Mouse (Mus musculus) brown adipose tissue, adult 24 weeks (tissue): ENCODE results near the gene Dnah6. TPM values are rescaled to one million over a fixed set of nuclear protein-coding genes. Genes with fewer than 3 reads are reported as not detected.

Source experiments
- H3K27ac ChIP-seq: fragments of 200-500 bp; replicated peaks from 2 replicates; pipeline ENCODE4 v1.5.1; 2012; ENCODE audit warnings: low read depth, mild to moderate bottlenecking, low read length
- H3K4me1 ChIP-seq: fragments of 200-500 bp; 2 replicates; pipeline ENCODE4 v1.6.1; 2012; ENCODE audit warnings: low read length, mixed read lengths; ENCODE audit not compliant: control insufficient read depth, insufficient read depth, insufficient read length
- H3K4me3 ChIP-seq: fragments of 200-500 bp; 2 replicates; pipeline ENCODE4 v1.5.1; 2012; ENCODE audit warnings: low read depth, mild to moderate bottlenecking, low read length, moderate library complexity; ENCODE audit not compliant: insufficient read depth
- polyA plus RNA-seq: library from polyadenylated mRNA; stranded (reverse); fragments of >200 nt; gene quantifications from 2 replicates; pipeline ENCODE4 v1.2.4, GENCODE M21; 2012; ENCODE audit not compliant: missing spikeins, insufficient read depth, insufficient read length

The Dnah6 gene
- polyA plus RNA-seq, 1 experiment: not detected

GRCm38 (mm10) chr6:73054807-73055206 is 166.6 kb downstream of the Dnah6 start:
- H3K4me3 ChIP-seq: no peak overlapping the region
- H3K4me1 ChIP-seq: no peaks in the 10 kb centered on the region
- H3K27ac ChIP-seq: no peak overlapping the region

- H3K4me1 ChIP-seq: no peaks in the 10 kb centered on the region
- H3K27ac ChIP-seq: no peak overlapping the region
- H3K4me3 ChIP-seq: no peak overlapping the region
Measured at GRCm38 (mm10) chr6:73053526-73053925, 167.9 kb downstream of the Dnah6 start.

- H3K27ac ChIP-seq: no peak overlapping the region
- H3K4me3 ChIP-seq: no peak overlapping the region
- no peaks in the 10 kb centered on the region for H3K4me1 ChIP-seq
Measured at GRCm38 (mm10) chr6:73047259-73047658, 174.2 kb downstream of the Dnah6 start.

- Histone ChIP-seq H3K4me3 (no peak overlapping the region), H3K4me1 (no peaks in the 10 kb centered on the region), H3K27ac (no peak overlapping the region)
Measured at GRCm38 (mm10) chr6:73045944-73046343, 175.5 kb downstream of the Dnah6 start.

DNA sequence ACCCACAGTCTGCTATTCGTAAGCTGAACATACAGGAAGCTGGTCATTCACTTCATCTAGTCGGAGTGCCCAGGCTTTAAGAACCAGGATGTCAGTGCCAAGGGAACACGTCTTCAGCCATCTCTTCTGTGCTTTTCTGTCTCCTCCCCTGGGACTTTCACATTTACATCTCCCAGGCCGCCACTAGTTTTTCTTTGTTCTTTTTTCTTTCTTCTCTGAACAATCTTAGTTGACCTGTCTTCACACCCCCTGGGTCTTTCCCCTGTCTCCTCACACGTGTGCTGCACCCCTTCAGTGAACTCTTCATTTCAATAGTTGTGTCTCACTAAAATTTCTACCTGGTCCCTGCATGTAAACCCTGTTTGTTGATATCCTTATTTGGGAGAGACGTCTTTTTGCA is 179.2 kb downstream of the Dnah6 start:
- H3K4me3 ChIP-seq: no peak overlapping the region
- H3K27ac ChIP-seq: no peak overlapping the region

GRCm38 (mm10) chr6:73038291-73038690 is 183.2 kb downstream of the Dnah6 start:
- no peak overlapping the region for H3K27ac ChIP-seq
- no peak overlapping the region for H3K4me3 ChIP-seq
- no peaks in the 10 kb centered on the region for H3K4me1 ChIP-seq

More for the DNA sequence above, 179.2 kb downstream of the Dnah6 start:
- H3K4me1 ChIP-seq: no peaks in the 10 kb centered on the region

DNA sequence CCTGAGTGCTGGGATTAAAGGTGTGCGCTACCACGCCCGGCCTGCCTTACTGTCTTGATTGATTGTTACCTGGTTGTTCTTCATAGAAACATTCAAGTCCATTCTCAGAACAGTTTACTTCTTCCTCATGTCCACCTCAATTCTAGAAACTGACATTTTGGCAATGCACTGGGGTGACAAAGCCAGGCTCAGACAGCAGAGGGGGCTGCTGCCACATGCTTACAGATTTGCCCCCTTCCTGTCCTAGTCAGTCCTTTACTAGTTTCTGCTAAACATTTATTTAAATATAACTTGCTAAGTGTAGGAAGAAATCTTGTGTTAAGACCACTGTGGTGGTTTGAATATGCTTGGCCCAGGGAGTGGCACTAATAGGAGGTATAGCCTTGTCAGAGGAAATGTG is 192.6 kb downstream of the Dnah6 start:
- Histone ChIP-seq H3K27ac (no peak overlapping the region), H3K4me3 (no peak overlapping the region), H3K4me1 (no peaks in the 10 kb centered on the region)

GRCm38 (mm10) chr6:73027881-73028280 is 193.6 kb downstream of the Dnah6 start:
- Histone ChIP-seq H3K4me3 (no peak overlapping the region), H3K4me1 (no peaks in the 10 kb centered on the region), H3K27ac (no peak overlapping the region)

- H3K27ac ChIP-seq: no peak overlapping the region
- no peaks in the 10 kb centered on the region for H3K4me1 ChIP-seq
- no peak overlapping the region for H3K4me3 ChIP-seq
Measured at GRCm38 (mm10) chr6:73026898-73027297, 194.6 kb downstream of the Dnah6 start.

GRCm38 (mm10) chr6:73020061-73020460 is 201.4 kb downstream of the Dnah6 start:
- no peaks in the 10 kb centered on the region for H3K4me1 ChIP-seq
- no peak overlapping the region for H3K4me3 ChIP-seq
- H3K27ac ChIP-seq: no peak overlapping the region

DNA sequence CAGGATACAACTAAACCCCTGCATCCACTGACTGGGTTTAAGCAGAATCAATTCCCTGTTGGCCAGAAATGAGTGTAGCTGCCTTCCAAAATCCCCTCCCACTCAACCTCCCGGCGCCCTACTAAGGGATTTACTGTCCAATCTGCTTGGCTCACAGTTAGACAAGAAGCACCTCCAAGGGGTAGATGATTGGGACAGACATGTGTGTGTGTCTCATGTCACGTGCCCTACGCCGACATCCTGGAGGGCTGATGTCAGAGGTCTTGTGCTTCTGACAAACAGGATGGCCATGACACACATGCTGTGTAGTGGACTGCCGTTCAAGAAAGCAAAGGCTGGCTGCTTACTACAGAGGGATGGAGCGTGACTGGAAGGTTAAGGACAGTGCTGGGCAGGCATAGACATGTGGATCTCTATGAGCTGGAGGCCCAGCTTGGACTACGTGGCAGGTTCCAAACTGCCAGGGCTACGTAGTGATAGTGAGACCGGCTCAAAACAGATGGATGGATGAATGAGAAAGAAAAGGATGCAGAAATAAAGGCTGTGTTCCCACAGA is 202.6 kb downstream of the Dnah6 start:
- H3K4me3 ChIP-seq: no peak overlapping the region
- no peaks in the 10 kb centered on the region for H3K4me1 ChIP-seq
- no peak overlapping the region for H3K27ac ChIP-seq

- Histone ChIP-seq H3K27ac (no peak overlapping the region), H3K4me1 (0 out of 2 replicates have a peak, but pooled peaks cover 4% of the 10 kb centered on the region), H3K4me3 (no peak overlapping the region)
Measured at GRCm38 (mm10) chr6:73014317-73015160, 206.9 kb downstream of the Dnah6 start.

DNA sequence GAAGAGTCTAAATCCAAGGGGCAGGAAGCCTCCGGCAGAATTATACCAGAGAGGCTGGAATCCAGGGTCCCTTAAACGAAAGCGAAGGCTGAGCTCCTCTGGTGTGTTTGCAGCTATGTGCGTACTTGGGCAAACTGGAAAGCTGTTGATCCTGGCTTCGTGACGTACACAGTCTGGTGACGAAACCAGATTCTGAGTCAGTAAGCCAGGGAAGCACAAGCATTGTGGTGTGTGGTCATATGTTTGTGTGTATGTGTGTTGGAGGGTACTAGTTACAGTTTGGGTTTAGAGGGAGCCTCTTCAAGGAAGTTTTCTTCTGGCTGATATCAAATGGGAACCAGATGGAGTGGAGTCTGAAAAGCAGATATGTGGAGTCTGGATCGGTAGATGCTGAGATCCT is 208.5 kb downstream of the Dnah6 start:
- no peak overlapping the region for H3K27ac ChIP-seq
- no peak overlapping the region for H3K4me3 ChIP-seq
- H3K4me1 ChIP-seq: 0 out of 2 replicates have a peak, but pooled peaks cover 4% of the 10 kb centered on the region

GRCm38 (mm10) chr6:73011827-73012226 is 209.6 kb downstream of the Dnah6 start:
- Histone ChIP-seq H3K27ac (no peak overlapping the region), H3K4me3 (no peak overlapping the region), H3K4me1 (0 out of 2 replicates have a peak, but pooled peaks cover 4% of the 10 kb centered on the region)

GRCm38 (mm10) chr6:73010073-73010472 is 211.4 kb downstream of the Dnah6 start:
- H3K4me1 ChIP-seq: 0 out of 2 replicates have a peak, but pooled peaks cover 4% of the 10 kb centered on the region
- H3K27ac ChIP-seq: no peak overlapping the region
- no peak overlapping the region for H3K4me3 ChIP-seq

GRCm38 (mm10) chr6:73003601-73004000 is 217.8 kb downstream of the Dnah6 start:
- H3K4me3 ChIP-seq: no peak overlapping the region
- no peak overlapping the region for H3K27ac ChIP-seq
- no peaks in the 10 kb centered on the region for H3K4me1 ChIP-seq
